Mouse (Mus musculus): ENCODE measurements around the gene Mta2. TPM values are rescaled to one million over a fixed set of nuclear protein-coding genes. Genes with fewer than 3 reads are reported as not detected.

Mta2 gene
- total and polyA plus RNA-seq, 3 experiments = 116 to 171 (median 167) TPM

GRCm38 (mm10) chr19:8980771-8981170 is 39.1 kb downstream of the Mta2 start (continued):
- TF ChIP-seq MEF2A (IDR thresholded peaks at IDR 0.05; ENCODE audit: extremely low read depth, insufficient replicate concordance, low read depth, low read length, poor library complexity, severe bottlenecking) (no peak), POLR2A (IDR thresholded peaks at IDR 0.05; ENCODE audit: control insufficient read depth in 1 of 2, insufficient read depth in 1 of 2, low read depth in 1 of 2, low read length in 2 of 2, poor library complexity in 1 of 2) (peak in 1 of 2 experiments; percentile 45; a peak in 2 of 4 replicates), POLR2AphosphoS2 (IDR thresholded peaks at IDR 0.05; ENCODE audit: low read length) (peak; percentile 23; the same call in 1 of the 2 replicates), MYB (IDR thresholded peaks at IDR 0.05; ENCODE audit: low read depth, low read length) (no peak), TAL1 (IDR thresholded peaks at IDR 0.05; ENCODE audit: low read length) (no peak), CHD2 (IDR thresholded peaks at IDR 0.05; ENCODE audit: low read length) (no peak), POLR2AphosphoS5 (IDR thresholded peaks at IDR 0.05; ENCODE audit: borderline replicate concordance, low read depth, low read length) (no peak), HCFC1 (IDR thresholded peaks at IDR 0.05; ENCODE audit: low read depth, low read length) (no peak), MXI1 (IDR thresholded peaks at IDR 0.05; ENCODE audit: low read depth, low read length) (no peak), GATA1 (IDR thresholded peaks at IDR 0.05; ENCODE audit: low read depth, low read length) (no peak), USF2 (IDR thresholded peaks at IDR 0.05; ENCODE audit: borderline replicate concordance in 1 of 2, insufficient read depth in 1 of 2, low read depth in 1 of 2, low read length in 2 of 2) (no peak), ELF1 (IDR thresholded peaks at IDR 0.05; ENCODE audit: low read depth, low read length) (no peak), KAT2A (conservative IDR thresholded peaks at IDR 0.05; ENCODE audit: low read depth, low read length) (no peak), BHLHE40 (IDR thresholded peaks at IDR 0.05; ENCODE audit: borderline replicate concordance, low read depth, low read length) (no peak), USF1 (IDR thresholded peaks at IDR 0.05; ENCODE audit: low read depth, low read length) (no peak), E2F4 (IDR thresholded peaks at IDR 0.05; ENCODE audit: borderline replicate concordance, low read depth, low read length) (no peak), CHD1 (IDR thresholded peaks at IDR 0.05; ENCODE audit: low read depth, low read length) (no peak), ZC3H11A (IDR thresholded peaks at IDR 0.05; ENCODE audit: low read depth, low read length) (no peak), RCOR1 (IDR thresholded peaks at IDR 0.05; ENCODE audit: low read depth, low read length) (no peak), SIN3A (IDR thresholded peaks at IDR 0.05; ENCODE audit: low read length) (0 out of 2 replicates have a peak, but pooled peaks have one; percentile 8), CTCF (IDR thresholded peaks at IDR 0.05 in 2 of 3, conservative IDR thresholded peaks at IDR 0.05 in 1 of 3; ENCODE audit: control insufficient read depth in 1 of 3, insufficient read depth in 1 of 3, low read depth in 2 of 3, low read length in 3 of 3, poor library complexity in 1 of 3, severe bottlenecking in 1 of 3) (no peak), TCF12 (IDR thresholded peaks at IDR 0.05; ENCODE audit: low read depth, low read length) (no peak)

- DNase-seq (ENCODE audit: low read depth, low spot score) = peak; percentile 56
- Histone ChIP-seq H3K4me3 (ENCODE audit: control insufficient read depth in 1 of 2, insufficient read depth in 1 of 2, low read depth in 2 of 2, low read length in 2 of 2) (no peak overlapping the region), H3K36me3 (ENCODE audit: control insufficient read depth in 1 of 2, insufficient read depth in 2 of 2, low read length in 2 of 2) (peaks cover 12 to 64% of the 10 kb centered on the region in 2 experiments), H3K27ac (ENCODE audit: control insufficient read depth, low read depth, low read length) (peak overlapping the region; percentile 41), H3K9ac (ENCODE audit: control insufficient read depth, low read depth, low read length, poor library complexity, severe bottlenecking) (no peak overlapping the region), H3K79me2 (ENCODE audit: control insufficient read depth, insufficient read depth, low read length, poor library complexity) (peaks cover under 1% of the 10 kb centered on the region; the same call in 1 of the 2 replicates), H3K4me1 (ENCODE audit: control insufficient read depth in 1 of 2, insufficient read depth in 2 of 2, low read length in 2 of 2) (peaks cover 18 to 48% of the 10 kb centered on the region in 2 experiments), H3K27me3 (ENCODE audit: control insufficient read depth in 1 of 2, insufficient read depth in 2 of 2, low read length in 2 of 2) (no peaks in the 10 kb centered on the region), H3K9me3 (replicated peaks; ENCODE audit: insufficient read depth, low read length) (no peaks in the 10 kb centered on the region)
- no peak for TF ChIP-seq MYC (IDR thresholded peaks at IDR 0.05; ENCODE audit: low read depth, low read length)
- 0 out of 2 replicates have a peak, but pooled peaks have one; percentile 1 for TF ChIP-seq ZC3H11A (IDR thresholded peaks at IDR 0.05; ENCODE audit: low read depth, low read length)
- TF ChIP-seq MXI1 (IDR thresholded peaks at IDR 0.05; ENCODE audit: low read depth, low read length) = peak; percentile 29; the same call in 1 of the 2 replicates
- peak in 1 of 2 experiments; percentile 15; a peak in 1 of 4 replicates for TF ChIP-seq EP300 (IDR thresholded peaks at IDR 0.05; ENCODE audit: low read depth in 1 of 2, low read length in 2 of 2)
- TF ChIP-seq SIN3A (IDR thresholded peaks at IDR 0.05; ENCODE audit: low read length) = peak; percentile 33; the same call in 1 of the 2 replicates
Measured at GRCm38 (mm10) chr19:8981450-8982168, 39.9 kb downstream of the Mta2 start.
